Mouse (Mus musculus): ENCODE results near the gene Mxi1.

DNA sequence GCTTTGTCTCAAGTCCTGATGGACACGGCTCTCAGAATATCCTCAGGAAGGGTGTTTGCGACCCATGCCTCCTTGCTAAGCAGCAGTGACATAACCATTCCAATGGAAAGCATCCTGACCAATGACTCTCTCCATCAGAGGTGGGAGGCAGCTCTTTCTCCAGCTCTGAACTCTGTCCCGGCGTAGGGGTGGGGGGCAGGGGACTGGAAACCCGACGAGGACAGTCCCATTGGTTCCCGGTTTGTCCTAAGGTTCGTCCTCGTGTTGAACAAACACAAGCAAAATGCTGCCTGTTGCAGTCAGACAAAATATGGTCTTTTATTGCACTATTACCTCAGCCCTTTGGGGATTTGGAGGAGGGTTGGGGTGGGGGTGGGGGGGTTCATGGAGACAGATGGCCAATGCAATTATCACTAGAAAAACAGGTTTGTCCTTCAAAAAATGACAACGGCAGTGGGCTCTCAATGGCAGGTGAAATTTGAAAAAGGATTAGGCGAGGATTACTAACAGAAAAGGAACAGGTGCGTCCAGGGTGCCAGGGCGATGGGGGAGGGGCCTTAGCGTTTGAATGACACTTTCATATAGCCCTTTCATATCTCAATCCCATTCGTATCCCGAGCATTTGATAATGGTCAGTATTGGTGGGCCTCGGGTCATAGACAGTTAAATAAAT is 11.0 kb upstream of the Mxi1 start:
- TF ChIP-seq CTCF (IDR thresholded peaks at IDR 0.05; ENCODE audit: low read depth) (no peak), EP300 (IDR thresholded peaks at IDR 0.05; ENCODE audit: low read depth) (no peak)

Data from liver, embryonic 14.5 days (tissue).